Mouse (Mus musculus) MEL (cell line): ENCODE data around the gene Nanog.

Experiments
- CTCF ChIP-seq, 3 experiments: IDR thresholded peaks in 2 of 3; conservative IDR thresholded peaks in 1 of 3; 2 replicates each; pipeline ENCODE4 v1.5.1; 2011 to 2012; ENCODE audit warnings: low read length in 3 of 3, low read depth in 2 of 3, mild to moderate bottlenecking in 2 of 3, improper control_type of control experiment in 1 of 3, inconsistent platforms in 1 of 3, mixed read lengths in 1 of 3, moderate library complexity in 1 of 3; ENCODE audit not compliant: control insufficient read depth in 1 of 3, insufficient read depth in 1 of 3, poor library complexity in 1 of 3, severe bottlenecking in 1 of 3
- POLR2A ChIP-seq, 2 experiments: IDR thresholded peaks; 2 replicates each; pipeline ENCODE4 v1.6.1; 2011 to 2012; ENCODE audit warnings: low read length in 2 of 2, mild to moderate bottlenecking in 2 of 2, control low read depth in 1 of 2, improper control_type of control experiment in 1 of 2, low read depth in 1 of 2, moderate library complexity in 1 of 2; ENCODE audit not compliant: control insufficient read depth in 1 of 2, insufficient read depth in 1 of 2, poor library complexity in 1 of 2

DNA sequence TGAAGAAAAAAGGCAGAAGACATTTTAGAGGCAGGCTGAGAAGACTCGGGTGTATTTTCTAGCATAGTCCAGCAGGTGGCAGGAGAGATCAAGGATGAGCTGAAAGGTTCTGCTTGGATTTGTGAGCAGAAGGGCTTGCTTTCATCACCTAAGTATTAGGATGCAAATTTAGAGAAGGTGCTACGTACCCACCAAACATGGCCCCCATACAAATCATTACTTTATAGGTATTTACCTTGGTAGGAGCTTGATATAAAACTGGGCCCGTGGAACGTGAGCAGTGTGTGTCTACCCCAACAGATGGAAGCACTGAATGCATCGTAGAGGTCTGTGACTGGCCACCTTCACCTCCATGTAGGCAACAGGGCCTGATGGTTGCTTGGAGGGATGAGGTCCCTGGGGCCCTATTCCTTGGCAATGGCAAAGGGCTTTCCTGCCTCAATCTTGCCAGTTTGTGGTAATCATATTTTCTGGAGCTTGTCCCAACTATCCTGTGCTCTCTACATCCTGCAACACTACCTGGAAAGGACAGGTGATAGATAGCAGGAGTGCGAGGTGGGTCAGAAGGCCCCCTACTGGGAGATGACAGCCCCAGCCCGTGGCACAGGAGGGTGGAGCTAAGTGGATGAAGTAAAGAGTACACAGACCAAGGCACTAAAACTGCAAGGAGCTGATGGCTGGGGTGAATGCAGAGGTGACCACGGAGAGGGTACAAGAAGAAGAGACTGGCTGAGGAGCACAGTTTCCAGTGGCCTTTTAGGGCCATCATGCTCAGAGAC, 46.5 kb upstream of the Nanog start:
- TF ChIP-seq CTCF (IDR thresholded peaks at IDR 0.05 in 2 of 3, conservative IDR thresholded peaks at IDR 0.05 in 1 of 3; ENCODE audit: control insufficient read depth in 1 of 3, insufficient read depth in 1 of 3, low read depth in 2 of 3, low read length in 3 of 3, poor library complexity in 1 of 3, severe bottlenecking in 1 of 3) (peak; percentile 50 to 75 (median 70)), POLR2A (IDR thresholded peaks at IDR 0.05; ENCODE audit: control insufficient read depth in 1 of 2, insufficient read depth in 1 of 2, low read depth in 1 of 2, low read length in 2 of 2, poor library complexity in 1 of 2) (no peak)
